Mouse (Mus musculus): ENCODE measurements at regions not wholly inside any gene's neighbourhood (a gene's known extent, or its start where the extent isn't known, plus 50 kb on each side); places are given as distances from the start of the nearest gene placed in this dataset.
A peak's percentile ranks its signal among the peaks of the same experiment; 100 is the strongest.

- DNase-seq (ENCODE audit: extremely low spot score in 1 of 2, low spot score in 1 of 2): no peak
These were observed 98.0 kb downstream of the Dhx15 start for GRCm38 (mm10) chr5:52092273-52092672.

GRCm38 (mm10) chr5:52088131-52088530 is 102.2 kb downstream of the Dhx15 start:
- no peak for DNase-seq (ENCODE audit: extremely low spot score in 1 of 2, low spot score in 1 of 2)

DNA sequence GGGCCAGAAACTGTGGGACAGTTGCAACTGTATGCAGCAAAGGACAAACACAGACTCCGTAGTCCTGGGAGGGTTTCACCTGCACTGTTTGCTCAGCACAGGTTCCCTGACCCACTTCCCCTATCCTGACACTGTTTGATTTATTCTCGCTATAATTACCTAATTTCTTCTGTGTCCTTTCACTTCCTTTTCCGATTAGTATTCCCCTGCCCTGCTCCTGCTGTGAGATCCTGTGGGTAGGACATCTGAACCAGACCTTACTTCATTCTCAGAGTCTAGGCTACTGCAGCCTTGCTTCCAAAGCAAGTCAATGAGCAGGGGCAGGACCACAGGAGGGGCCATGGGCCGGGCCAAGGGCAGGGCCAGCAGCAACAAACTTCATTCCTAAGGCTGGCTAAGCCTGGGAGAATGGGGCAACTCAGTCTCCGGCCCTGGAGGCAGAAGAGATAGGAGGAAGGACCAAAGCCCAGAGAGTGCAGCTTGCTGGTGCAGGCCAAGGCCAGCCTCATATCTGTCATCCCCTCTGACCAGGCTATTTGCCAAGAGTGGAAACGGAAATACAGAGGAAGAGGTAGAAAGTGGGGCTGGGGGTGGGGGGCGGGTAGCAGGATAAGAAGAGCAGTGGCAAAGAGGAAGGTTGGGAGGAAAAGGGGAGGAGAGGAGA is 103.4 kb downstream of the Dhx15 start:
- no peak for DNase-seq (ENCODE audit: extremely low spot score in 1 of 2, low spot score in 1 of 2)

DNA sequence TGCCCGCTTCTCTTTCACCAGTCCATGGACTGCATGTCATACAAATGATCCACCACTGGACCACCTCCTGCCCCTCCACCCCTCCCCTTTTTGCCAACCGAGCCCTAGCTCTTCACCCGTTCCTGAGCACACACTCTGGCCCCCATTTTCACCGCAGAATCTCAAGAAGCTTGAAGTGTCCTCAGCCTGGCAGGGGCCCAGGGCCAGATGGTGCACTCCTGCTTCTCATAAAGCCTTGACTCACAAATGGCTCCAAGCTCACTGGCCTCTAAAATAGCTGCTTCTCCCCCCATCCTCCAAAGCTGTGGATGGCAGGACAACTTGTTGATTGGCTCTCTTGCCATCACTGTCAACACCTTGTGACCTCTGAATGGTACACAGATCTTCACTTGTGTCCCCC is 110.0 kb downstream of the Dhx15 start:
- DNase-seq (ENCODE audit: extremely low spot score in 1 of 2, low spot score in 1 of 2): peak; percentile 7 to 27

DNA sequence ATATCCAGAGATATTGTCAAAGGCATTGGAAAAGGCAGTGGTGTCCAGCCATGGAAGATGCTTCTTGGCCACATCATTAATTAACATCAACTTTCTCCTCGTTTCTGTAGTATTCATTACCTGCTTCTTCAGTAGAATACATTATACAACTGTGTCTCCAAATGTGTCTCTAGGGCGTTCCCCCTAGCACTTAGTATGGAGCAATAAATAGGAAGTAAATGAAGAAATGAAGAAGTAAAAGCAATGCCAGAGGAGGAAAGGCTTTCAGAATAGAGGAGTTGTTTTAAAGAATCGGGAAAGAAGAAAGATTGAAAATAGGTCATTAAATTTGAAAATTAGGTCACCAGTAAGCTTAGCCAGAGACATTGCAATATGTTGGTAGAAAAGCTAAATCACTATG is 112.6 kb downstream of the Dhx15 start:
- no peak for DNase-seq (ENCODE audit: extremely low spot score in 1 of 2, low spot score in 1 of 2)

DNA sequence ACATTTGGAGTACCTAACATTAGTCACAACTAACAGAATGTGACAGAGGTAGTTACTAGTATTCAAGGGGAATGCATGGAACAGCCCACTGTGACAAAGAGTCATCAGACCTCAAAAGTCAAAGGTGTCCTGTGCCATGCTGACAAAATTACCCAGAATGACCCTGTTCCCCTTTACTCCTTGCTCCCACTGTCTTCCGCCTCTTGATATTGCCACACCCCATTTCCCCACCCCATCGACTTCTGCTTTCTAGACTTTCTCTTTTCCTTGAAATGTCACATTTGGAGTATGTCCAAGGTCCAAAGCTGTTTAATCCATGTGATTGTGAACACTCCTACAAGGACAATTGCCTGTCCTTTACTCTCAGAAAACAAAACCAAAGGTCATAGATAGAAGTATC is 115.2 kb downstream of the Dhx15 start:
- DNase-seq (ENCODE audit: extremely low spot score in 1 of 2, low spot score in 1 of 2): no peak

DNA sequence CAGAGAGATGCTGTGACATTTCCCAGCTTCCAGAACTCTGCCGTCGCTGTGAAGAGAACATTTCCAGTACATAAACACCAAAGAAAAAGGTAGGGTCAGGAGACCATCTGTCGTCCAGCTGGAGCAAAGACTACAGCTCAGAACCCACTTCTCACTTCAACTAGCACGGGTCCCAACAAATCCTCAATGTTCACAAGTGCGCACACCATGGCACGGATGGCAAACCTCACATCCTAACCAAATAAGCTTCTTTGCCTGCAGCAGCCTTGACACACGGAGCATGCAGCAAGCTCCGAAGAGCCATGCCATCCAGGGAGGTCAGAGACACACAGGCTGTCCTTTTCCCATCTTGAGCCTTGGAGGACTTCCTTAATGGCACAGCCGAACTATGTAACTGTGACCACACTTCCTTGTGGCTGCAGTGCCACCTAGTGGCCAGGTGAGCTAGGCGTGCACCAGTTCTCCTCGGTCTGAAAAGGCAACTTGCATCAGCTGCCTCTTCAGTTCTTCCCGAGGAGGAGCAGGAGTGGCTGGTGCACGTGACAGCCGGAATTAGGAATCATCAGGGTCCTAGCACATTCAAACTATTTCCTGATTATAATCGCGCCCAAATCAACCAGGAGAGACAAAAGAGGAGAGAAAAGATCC is 125.4 kb downstream of the Dhx15 start:
- DNase-seq (ENCODE audit: extremely low spot score in 1 of 2, low spot score in 1 of 2): peak; percentile 66 to 89

- DNase-seq (ENCODE audit: extremely low spot score in 1 of 2, low spot score in 1 of 2): no peak
These were observed 128.1 kb downstream of the Dhx15 start for GRCm38 (mm10) chr5:52062214-52062613.

GRCm38 (mm10) chr5:52061226-52061625 is 129.1 kb downstream of the Dhx15 start:
- DNase-seq (ENCODE audit: extremely low spot score in 1 of 2, low spot score in 1 of 2): no peak

- DNase-seq (ENCODE audit: extremely low spot score in 1 of 2, low spot score in 1 of 2): no peak
These were observed 133.1 kb downstream of the Dhx15 start for GRCm38 (mm10) chr5:52057261-52057660.

DNA sequence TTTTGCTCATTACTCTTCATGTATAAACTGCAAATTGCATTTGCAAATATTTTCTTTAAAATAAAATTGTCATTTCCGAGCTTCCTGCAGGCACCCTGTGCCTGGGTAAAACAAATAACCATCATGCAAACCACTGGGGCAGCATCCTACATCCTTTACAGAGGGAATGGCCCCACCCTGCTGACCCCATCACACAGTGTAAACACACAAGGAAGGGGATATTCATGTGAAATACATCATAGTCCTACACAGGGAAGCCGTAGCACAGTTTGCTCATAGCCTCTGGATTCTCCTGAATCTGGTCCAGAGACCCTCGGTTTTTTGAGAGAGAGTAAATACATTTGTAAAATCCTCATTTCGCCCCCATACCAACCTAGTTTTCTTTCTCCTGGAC is 138.2 kb downstream of the Dhx15 start:
- no peak for DNase-seq (ENCODE audit: extremely low spot score in 1 of 2, low spot score in 1 of 2)

- peak; percentile 57 to 60 for DNase-seq (ENCODE audit: extremely low spot score in 1 of 2, low spot score in 1 of 2)
These were observed 138.8 kb downstream of the Dhx15 start for GRCm38 (mm10) chr5:52051383-52052071.

DNA sequence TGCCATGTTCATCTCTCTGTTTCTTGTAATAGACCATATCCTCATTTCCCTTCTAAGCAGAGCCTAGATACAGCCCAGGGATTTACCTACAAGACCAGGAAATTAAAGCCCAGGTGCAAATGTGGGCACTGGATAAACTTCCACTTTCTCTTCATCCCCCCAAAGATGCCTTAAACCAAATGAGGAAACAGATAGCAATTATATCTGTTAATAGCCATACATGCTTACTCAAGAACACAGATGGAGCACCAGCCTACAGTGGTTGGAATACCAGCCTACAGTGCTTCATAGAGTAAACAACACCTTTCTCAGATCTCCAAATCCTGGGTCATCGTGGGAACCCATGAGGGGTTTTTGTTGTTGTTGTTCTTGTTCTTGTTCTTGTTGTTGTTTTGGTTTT is 141.5 kb downstream of the Dhx15 start:
- no peak for DNase-seq (ENCODE audit: extremely low spot score in 1 of 2, low spot score in 1 of 2)

GRCm38 (mm10) chr5:52046704-52047103 is 143.6 kb downstream of the Dhx15 start:
- no peak for DNase-seq (ENCODE audit: extremely low spot score in 1 of 2, low spot score in 1 of 2)

DNA sequence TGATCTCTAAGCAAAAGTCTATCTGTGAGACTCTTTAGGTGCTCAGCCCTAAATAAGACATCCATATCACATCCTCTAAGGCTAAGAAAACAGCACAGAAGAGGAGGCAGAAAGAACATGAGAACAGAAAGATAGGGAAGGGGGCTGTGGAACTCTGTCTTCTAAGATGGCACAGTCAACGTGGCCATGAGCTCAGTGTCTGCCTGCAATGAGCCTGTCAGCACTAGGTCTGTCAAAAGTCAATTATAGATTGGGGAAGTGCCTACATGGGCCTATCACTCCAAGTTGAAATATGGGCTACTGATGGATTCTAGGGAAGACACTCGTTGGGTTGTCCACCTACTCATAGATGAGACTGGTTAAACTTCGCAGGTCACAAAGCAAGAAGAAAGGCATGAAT is 146.2 kb downstream of the Dhx15 start:
- no peak for DNase-seq (ENCODE audit: extremely low spot score in 1 of 2, low spot score in 1 of 2)

DNA sequence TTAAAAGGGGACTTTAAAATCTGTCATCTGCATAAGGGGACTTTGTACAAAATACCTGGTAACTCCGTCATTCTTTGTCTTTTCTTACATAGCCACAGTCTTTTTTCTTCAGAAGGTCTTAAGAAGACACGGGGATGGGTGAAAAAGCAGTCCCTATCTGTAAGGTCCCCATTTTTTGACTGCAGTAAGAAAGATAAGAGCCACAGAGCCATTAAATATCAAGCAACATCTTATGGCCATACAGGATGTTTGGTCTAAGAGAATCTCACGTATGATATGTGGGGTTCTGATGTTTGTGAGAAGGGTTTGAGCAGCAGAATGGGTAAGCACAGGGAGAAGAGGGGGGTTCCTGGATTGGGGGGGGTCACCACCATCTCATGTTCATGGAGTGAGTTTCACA is 148.9 kb downstream of the Dhx15 start:
- DNase-seq (ENCODE audit: extremely low spot score in 1 of 2, low spot score in 1 of 2): no peak

DNA sequence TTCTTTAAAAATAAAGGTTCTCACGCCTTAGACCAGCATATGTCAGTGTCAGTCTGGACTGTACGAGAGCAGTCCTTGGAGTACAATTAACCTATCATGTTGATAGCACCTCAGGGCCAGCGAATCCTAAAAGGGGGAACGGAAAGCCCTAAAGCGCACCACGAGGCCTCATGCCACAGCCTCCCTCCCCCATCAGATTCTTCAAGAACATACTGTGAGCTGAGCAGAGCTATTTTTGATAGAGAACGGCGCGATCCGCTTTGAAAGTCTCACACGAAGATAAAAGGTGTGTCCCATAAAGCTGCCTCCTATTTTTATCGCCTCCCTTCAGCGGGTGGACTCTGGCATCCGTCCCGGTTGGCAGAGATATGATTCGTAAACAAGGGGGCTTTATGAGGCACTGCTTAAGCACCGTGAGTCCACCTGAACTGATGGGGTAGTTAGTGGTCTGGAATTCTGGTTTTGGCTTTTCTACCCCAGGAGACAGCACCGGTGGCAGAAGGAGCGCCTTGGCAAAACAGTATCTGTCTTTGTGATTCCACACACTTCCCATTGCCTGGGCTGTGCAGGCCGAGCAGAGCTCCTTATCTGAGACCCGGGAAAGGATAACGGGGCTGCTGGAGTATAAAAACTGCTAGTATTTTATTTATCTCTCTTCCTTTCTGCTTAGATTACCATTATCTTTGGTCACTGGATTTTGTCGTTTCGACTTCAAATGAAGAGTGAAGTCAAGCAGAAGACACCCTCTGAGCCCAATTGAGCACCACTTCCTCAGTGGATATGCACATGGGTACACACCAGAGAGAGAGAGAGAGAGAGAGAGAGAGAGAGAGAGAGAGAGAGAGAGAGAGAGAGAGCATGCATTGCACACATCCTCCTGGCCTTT is 149.6 kb downstream of the Dhx15 start:
- peak; percentile 60 to 71 for DNase-seq (ENCODE audit: extremely low spot score in 1 of 2, low spot score in 1 of 2)

GRCm38 (mm10) chr5:52035339-52035738 is 155.0 kb downstream of the Dhx15 start:
- peak in 1 of 2 experiments; percentile 40 for DNase-seq (ENCODE audit: extremely low spot score in 1 of 2, low spot score in 1 of 2)

GRCm38 (mm10) chr5:52027478-52027877 is 162.8 kb downstream of the Dhx15 start:
- DNase-seq (ENCODE audit: extremely low spot score in 1 of 2, low spot score in 1 of 2): no peak

GRCm38 (mm10) chr5:52026148-52026547 is 164.2 kb downstream of the Dhx15 start:
- DNase-seq (ENCODE audit: extremely low spot score in 1 of 2, low spot score in 1 of 2): no peak

DNA sequence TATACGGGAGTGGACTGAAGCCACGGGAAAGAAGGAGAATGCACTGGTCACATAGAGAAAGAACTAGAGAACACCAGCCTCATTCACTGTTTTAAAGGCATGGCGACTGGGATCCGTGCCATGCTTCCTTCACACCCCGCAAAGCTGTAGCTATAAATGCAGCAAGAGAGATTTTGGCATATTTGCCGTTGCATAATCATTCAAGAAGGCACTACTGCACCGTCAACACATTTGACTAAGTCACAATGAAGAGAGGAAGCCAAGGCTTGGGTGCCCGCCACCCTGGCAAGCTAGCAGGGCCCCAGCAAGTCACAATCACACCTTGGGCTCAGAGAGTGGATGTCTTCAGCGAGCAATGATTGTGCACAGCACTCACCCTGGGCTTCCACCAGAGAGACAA is 167.1 kb downstream of the Dhx15 start:
- DNase-seq (ENCODE audit: extremely low spot score in 1 of 2, low spot score in 1 of 2): peak; percentile 82 to 90
